Mouse (Mus musculus): ENCODE data around the gene Amhr2. TPM values are rescaled to one million over a fixed set of nuclear protein-coding genes. Genes with fewer than 3 reads are reported as not detected.

The Amhr2 gene
- polyA plus RNA-seq, 1 experiment from 2014 or later = 0.97 TPM

DNA sequence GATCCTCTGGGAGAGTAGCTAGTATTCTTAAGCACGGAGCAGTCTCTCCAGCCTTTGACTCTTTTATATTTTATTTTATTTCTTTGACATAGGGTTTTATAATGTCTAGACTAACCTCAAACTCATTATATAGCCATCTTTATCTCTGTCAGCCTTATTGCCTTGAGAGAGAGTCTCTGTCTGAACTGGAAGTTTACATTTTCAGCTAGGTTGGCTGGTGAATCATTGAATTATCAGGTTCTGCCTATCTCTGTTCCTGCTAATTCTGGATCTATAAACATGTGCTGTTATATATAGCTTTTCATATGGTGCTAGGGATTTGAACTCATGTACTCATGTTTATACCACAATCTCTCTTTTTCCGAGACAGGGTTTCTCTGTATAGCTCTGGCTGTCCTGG is 27.6 kb upstream of the Amhr2 start:
- ATAC-seq (replicated peaks; ENCODE audit: low FRiP score, low TSS enrichment, low read depth) (no peak), DNase-seq (ENCODE audit: low spot score) (no peak)
- Histone ChIP-seq H3K36me3 (ENCODE audit: control insufficient read depth, insufficient read depth, low read length) (peaks cover 41% of the 10 kb centered on the region), H3K27me3 (replicated peaks; ENCODE audit: control insufficient read depth, insufficient read depth, low read length) (no peaks in the 10 kb centered on the region), H3K4me3 (ENCODE audit: low read depth, low read length) (no peak overlapping the region), H3K9ac (ENCODE audit: low read length) (no peak overlapping the region), H3K27ac (ENCODE audit: low read depth) (no peak overlapping the region), H3K9me3 (ENCODE audit: control insufficient read depth, low read length) (no peaks in the 10 kb centered on the region), H3K4me2 (ENCODE audit: low read length) (no peak overlapping the region), H3K4me1 (replicated peaks; ENCODE audit: control insufficient read depth, insufficient read depth, low read length) (no peaks in the 10 kb centered on the region)
- WGBS = 84% methylated on average over 2 of the region's 2 CpGs

DNA sequence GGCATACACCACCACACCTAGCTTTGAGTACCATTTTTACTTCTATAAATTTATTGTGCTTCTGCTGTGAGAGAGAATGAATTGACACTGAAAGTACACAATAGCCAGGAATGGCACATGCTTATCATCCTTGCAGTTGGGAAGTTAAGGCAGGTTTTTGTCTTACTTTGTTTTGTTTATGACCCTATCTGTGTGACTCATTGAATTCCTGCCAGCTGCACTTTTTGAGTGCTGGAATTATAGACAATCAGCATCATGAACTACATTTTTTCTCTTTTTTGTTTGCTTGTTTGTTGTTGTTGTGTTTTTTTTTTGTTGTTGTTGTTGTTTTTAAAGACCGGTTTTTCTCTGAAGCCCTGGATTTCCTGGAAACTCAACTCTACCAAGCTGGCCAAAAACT is 24.2 kb upstream of the Amhr2 start:
- no peak for DNase-seq (ENCODE audit: low spot score)
- Histone ChIP-seq H3K9ac (ENCODE audit: low read length) (no peak overlapping the region), H3K36me3 (ENCODE audit: control insufficient read depth, insufficient read depth, low read length) (peaks cover 44% of the 10 kb centered on the region), H3K27ac (ENCODE audit: low read depth) (no peak overlapping the region), H3K4me2 (ENCODE audit: low read length) (no peak overlapping the region), H3K4me3 (ENCODE audit: low read depth, low read length) (no peak overlapping the region), H3K9me3 (ENCODE audit: control insufficient read depth, low read length) (no peaks in the 10 kb centered on the region), H3K4me1 (replicated peaks; ENCODE audit: control insufficient read depth, insufficient read depth, low read length) (no peaks in the 10 kb centered on the region), H3K27me3 (replicated peaks; ENCODE audit: control insufficient read depth, insufficient read depth, low read length) (no peaks in the 10 kb centered on the region)
- ATAC-seq (replicated peaks; ENCODE audit: low FRiP score, low TSS enrichment, low read depth) = no peak
- 59% methylated on average over 1 of the region's 1 CpGs for WGBS

GRCm38 (mm10) chr15:102421437-102421836 is 23.7 kb upstream of the Amhr2 start:
- H3K9me3 ChIP-seq (ENCODE audit: control insufficient read depth, low read length) = no peaks in the 10 kb centered on the region
- DNase-seq (ENCODE audit: low spot score) (no peak), ATAC-seq (replicated peaks; ENCODE audit: low FRiP score, low TSS enrichment, low read depth) (no peak)
- WGBS = 54% methylated on average over 3 of the region's 3 CpGs
- no peak overlapping the region for H3K4me3 ChIP-seq (ENCODE audit: low read depth, low read length)
- H3K27ac ChIP-seq (ENCODE audit: low read depth) = no peak overlapping the region
- no peaks in the 10 kb centered on the region for H3K4me1 ChIP-seq (replicated peaks; ENCODE audit: control insufficient read depth, insufficient read depth, low read length)
- no peak overlapping the region for H3K4me2 ChIP-seq (ENCODE audit: low read length)
- H3K9ac ChIP-seq (ENCODE audit: low read length) = no peak overlapping the region
- peaks cover 47% of the 10 kb centered on the region for H3K36me3 ChIP-seq (ENCODE audit: control insufficient read depth, insufficient read depth, low read length)
- no peaks in the 10 kb centered on the region for H3K27me3 ChIP-seq (replicated peaks; ENCODE audit: control insufficient read depth, insufficient read depth, low read length)

GRCm38 (mm10) chr15:102423602-102424240 is 21.4 kb upstream of the Amhr2 start:
- H3K4me2 ChIP-seq (ENCODE audit: low read length) = no peak overlapping the region
- H3K4me1 ChIP-seq (replicated peaks; ENCODE audit: control insufficient read depth, insufficient read depth, low read length) = no peaks in the 10 kb centered on the region
- DNase-seq (ENCODE audit: low spot score) (no peak), ATAC-seq (replicated peaks; ENCODE audit: low FRiP score, low TSS enrichment, low read depth) (no peak)
- H3K36me3 ChIP-seq (ENCODE audit: control insufficient read depth, insufficient read depth, low read length) = peaks cover 53% of the 10 kb centered on the region
- no peak overlapping the region for H3K27ac ChIP-seq (ENCODE audit: low read depth)
- no peaks in the 10 kb centered on the region for H3K9me3 ChIP-seq (ENCODE audit: control insufficient read depth, low read length)
- WGBS = 94% methylated on average over 2 of the region's 2 CpGs
- H3K27me3 ChIP-seq (replicated peaks; ENCODE audit: control insufficient read depth, insufficient read depth, low read length) = no peaks in the 10 kb centered on the region
- H3K4me3 ChIP-seq (ENCODE audit: low read depth, low read length) = no peak overlapping the region
- H3K9ac ChIP-seq (ENCODE audit: low read length) = no peak overlapping the region

GRCm38 (mm10) chr15:102424657-102425056 is 20.5 kb upstream of the Amhr2 start:
- Histone ChIP-seq H3K27ac (ENCODE audit: low read depth) (no peak overlapping the region), H3K4me2 (ENCODE audit: low read length) (no peak overlapping the region), H3K27me3 (replicated peaks; ENCODE audit: control insufficient read depth, insufficient read depth, low read length) (no peaks in the 10 kb centered on the region), H3K36me3 (ENCODE audit: control insufficient read depth, insufficient read depth, low read length) (peaks cover 55% of the 10 kb centered on the region), H3K4me1 (replicated peaks; ENCODE audit: control insufficient read depth, insufficient read depth, low read length) (no peaks in the 10 kb centered on the region), H3K9me3 (ENCODE audit: control insufficient read depth, low read length) (no peaks in the 10 kb centered on the region), H3K9ac (ENCODE audit: low read length) (no peak overlapping the region), H3K4me3 (ENCODE audit: low read depth, low read length) (no peak overlapping the region)
- WGBS = 82% methylated on average over 2 of the region's 2 CpGs
- no peak for ATAC-seq (replicated peaks; ENCODE audit: low FRiP score, low TSS enrichment, low read depth)
- no peak for DNase-seq (ENCODE audit: low spot score)

- H3K9me3 ChIP-seq (ENCODE audit: control insufficient read depth, low read length) = no peaks in the 10 kb centered on the region
- H3K4me1 ChIP-seq (replicated peaks; ENCODE audit: control insufficient read depth, insufficient read depth, low read length) = no peaks in the 10 kb centered on the region
- H3K27me3 ChIP-seq (replicated peaks; ENCODE audit: control insufficient read depth, insufficient read depth, low read length) = no peaks in the 10 kb centered on the region
- H3K4me2 ChIP-seq (ENCODE audit: low read length) = no peak overlapping the region
- DNase-seq (ENCODE audit: low spot score) = no peak
- H3K27ac ChIP-seq (ENCODE audit: low read depth) = no peak overlapping the region
- ATAC-seq (replicated peaks; ENCODE audit: low FRiP score, low TSS enrichment, low read depth) = no peak
- WGBS = 95% methylated on average over 1 of the region's 1 CpGs
- peaks cover 77% of the 10 kb centered on the region for H3K36me3 ChIP-seq (ENCODE audit: control insufficient read depth, insufficient read depth, low read length)
- no peak overlapping the region for H3K9ac ChIP-seq (ENCODE audit: low read length)
- no peak overlapping the region for H3K4me3 ChIP-seq (ENCODE audit: low read depth, low read length)
These were observed 18.2 kb upstream of the Amhr2 start for GRCm38 (mm10) chr15:102426963-102427362.

- H3K9ac ChIP-seq (ENCODE audit: low read length) = no peak overlapping the region
- peaks cover 82% of the 10 kb centered on the region for H3K36me3 ChIP-seq (ENCODE audit: control insufficient read depth, insufficient read depth, low read length)
- WGBS = 93% methylated on average over 1 of the region's 1 CpGs
- no peaks in the 10 kb centered on the region for H3K9me3 ChIP-seq (ENCODE audit: control insufficient read depth, low read length)
- no peak overlapping the region for H3K4me2 ChIP-seq (ENCODE audit: low read length)
- H3K4me1 ChIP-seq (replicated peaks; ENCODE audit: control insufficient read depth, insufficient read depth, low read length) = no peaks in the 10 kb centered on the region
- no peak overlapping the region for H3K4me3 ChIP-seq (ENCODE audit: low read depth, low read length)
- DNase-seq (ENCODE audit: low spot score) (no peak), ATAC-seq (replicated peaks; ENCODE audit: low FRiP score, low TSS enrichment, low read depth) (no peak)
- H3K27me3 ChIP-seq (replicated peaks; ENCODE audit: control insufficient read depth, insufficient read depth, low read length) = no peaks in the 10 kb centered on the region
- H3K27ac ChIP-seq (ENCODE audit: low read depth) = no peak overlapping the region
These were observed 13.1 kb upstream of the Amhr2 start for GRCm38 (mm10) chr15:102432046-102432445.

DNA sequence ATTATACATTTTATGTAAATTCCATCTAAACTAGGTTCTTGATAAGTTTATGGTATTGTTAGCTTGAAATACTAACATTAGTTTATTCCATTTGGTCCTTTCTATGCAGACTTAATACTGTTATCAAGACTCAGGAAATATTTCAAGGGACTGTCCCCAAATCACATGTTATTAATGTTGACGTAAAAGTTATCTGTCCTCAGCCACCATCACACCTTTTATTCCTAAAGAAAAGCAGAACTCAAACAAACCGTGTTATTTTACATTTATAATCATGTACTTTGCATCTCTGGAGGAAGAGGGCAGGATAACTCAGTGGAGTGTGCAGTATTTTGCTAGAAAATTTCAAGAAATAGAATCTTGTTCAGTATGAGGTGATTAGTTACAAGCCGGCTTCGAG is 12.0 kb upstream of the Amhr2 start:
- Histone ChIP-seq H3K27ac (ENCODE audit: low read depth) (no peak overlapping the region), H3K9ac (ENCODE audit: low read length) (no peak overlapping the region), H3K27me3 (replicated peaks; ENCODE audit: control insufficient read depth, insufficient read depth, low read length) (no peaks in the 10 kb centered on the region), H3K9me3 (ENCODE audit: control insufficient read depth, low read length) (no peaks in the 10 kb centered on the region), H3K36me3 (ENCODE audit: control insufficient read depth, insufficient read depth, low read length) (peaks cover 77% of the 10 kb centered on the region), H3K4me2 (ENCODE audit: low read length) (no peak overlapping the region), H3K4me1 (replicated peaks; ENCODE audit: control insufficient read depth, insufficient read depth, low read length) (no peaks in the 10 kb centered on the region), H3K4me3 (ENCODE audit: low read depth, low read length) (no peak overlapping the region)
- ATAC-seq (replicated peaks; ENCODE audit: low FRiP score, low TSS enrichment, low read depth) (no peak), DNase-seq (ENCODE audit: low spot score) (no peak)
- 91% methylated on average over 4 of the region's 4 CpGs for WGBS

DNA sequence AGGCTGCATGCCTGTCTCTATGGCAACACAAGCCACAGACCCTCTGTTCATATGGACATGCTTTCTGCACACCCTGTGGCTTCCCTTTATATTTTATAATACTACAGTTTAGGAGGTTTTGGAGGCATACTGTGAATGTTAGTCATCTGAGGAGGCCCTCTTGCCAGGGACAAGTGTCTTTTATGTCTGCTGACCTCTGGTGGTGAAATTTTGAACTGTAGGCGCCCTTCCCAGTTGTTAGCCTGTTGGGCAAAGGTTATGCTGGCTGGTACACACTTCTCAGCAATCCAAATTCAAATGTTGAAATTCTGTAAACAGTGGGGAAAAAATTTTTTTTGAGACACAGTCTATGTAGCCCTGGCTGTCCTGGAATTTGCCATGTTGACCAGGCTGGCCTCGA is 2.7 kb upstream of the Amhr2 start:
- H3K4me1 ChIP-seq (replicated peaks; ENCODE audit: control insufficient read depth, insufficient read depth, low read length) = no peaks in the 10 kb centered on the region
- ATAC-seq (replicated peaks; ENCODE audit: low FRiP score, low TSS enrichment, low read depth) = 0 out of 2 replicates have a peak, but pooled peaks have one; percentile 18
- WGBS = 46% methylated on average over 2 of the region's 2 CpGs

More for the DNA sequence above, 2.7 kb upstream of the Amhr2 start:
- Histone ChIP-seq H3K9me3 (ENCODE audit: control insufficient read depth, low read length) (no peaks in the 10 kb centered on the region), H3K27ac (ENCODE audit: low read depth) (no peak overlapping the region), H3K27me3 (replicated peaks; ENCODE audit: control insufficient read depth, insufficient read depth, low read length) (no peaks in the 10 kb centered on the region), H3K4me2 (ENCODE audit: low read length) (no peak overlapping the region), H3K4me3 (ENCODE audit: low read depth, low read length) (no peak overlapping the region), H3K36me3 (ENCODE audit: control insufficient read depth, insufficient read depth, low read length) (0 out of 2 replicates have a peak, but pooled peaks cover 4% of the 10 kb centered on the region), H3K9ac (ENCODE audit: low read length) (no peak overlapping the region)
- peak; percentile 98 for DNase-seq (ENCODE audit: low spot score)
